Mouse (Mus musculus) small intestine, adult 2 months (tissue): ENCODE data around the gene Mettl1.

Source experiments
- CTCF ChIP-seq: fragments of 200-500 bp; IDR thresholded peaks from 2 replicates; pipeline ENCODE4 v1.5.1; 2012; ENCODE audit warnings: low read depth, mild to moderate bottlenecking, control low read depth, inconsistent platforms, low read length, moderate library complexity, mixed read lengths; ENCODE audit not compliant: insufficient replicate concordance, insufficient read length; ENCODE audit errors: extremely low read depth
- POLR2A ChIP-seq: fragments of 200-500 bp; IDR thresholded peaks from 2 replicates; pipeline ENCODE4 v1.6.1; 2012; ENCODE audit warnings: low read depth, mild to moderate bottlenecking, control low read depth, inconsistent platforms, low read length, moderate library complexity

- TF ChIP-seq CTCF (no peak), POLR2A (no peak)
Observed at GRCm38 (mm10) chr10:127090560-127091411, 49.6 kb downstream of the Mettl1 start.
